Mouse (Mus musculus) testis, postnatal 14 days (tissue): ENCODE data around the gene Shoc2.
A peak's percentile ranks its signal among the peaks of the same experiment; 100 is the strongest.
"Not testable (repeated sequence)": the region's sequence is repeated elsewhere in the genome, so short reads cannot be mapped to it uniquely, and the experiment has no call there.

ENCODE experiments used
- DNase-seq: peaks from one replicate; pipeline ENCODE4 v3.0.0; 2021; ENCODE audit warnings: low spot score

Gene Shoc2

GRCm38 (mm10) chr19:53933050-53933449, 11.1 kb upstream of the Shoc2 start:
- DNase-seq, result no peak

GRCm38 (mm10) chr19:53934046-53934445, 10.1 kb upstream of the Shoc2 start:
- DNase-seq, result no peak

DNA sequence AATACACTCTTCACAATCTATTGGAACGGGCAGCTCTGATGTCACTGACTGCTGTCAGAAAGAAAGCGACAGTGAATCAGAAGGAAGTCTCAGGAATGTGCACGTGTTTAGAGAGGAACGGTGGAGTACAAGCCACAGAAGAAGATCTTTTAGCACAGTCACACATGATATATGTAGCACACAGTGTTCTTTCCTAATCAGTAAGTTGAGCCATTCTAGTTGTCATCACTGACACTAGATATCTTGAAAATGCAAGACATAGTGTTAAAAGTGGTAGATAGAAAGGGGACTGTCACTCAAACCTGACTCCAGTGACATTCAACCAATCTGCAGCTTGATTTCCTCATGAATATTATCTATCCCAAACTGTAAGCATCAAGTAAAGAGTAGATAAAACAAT, 4.6 kb upstream of the Shoc2 start:
- DNase-seq, result no peak

GRCm38 (mm10) chr19:53941139-53941538, 3.0 kb upstream of the Shoc2 start:
- DNase-seq, result no peak

DNA sequence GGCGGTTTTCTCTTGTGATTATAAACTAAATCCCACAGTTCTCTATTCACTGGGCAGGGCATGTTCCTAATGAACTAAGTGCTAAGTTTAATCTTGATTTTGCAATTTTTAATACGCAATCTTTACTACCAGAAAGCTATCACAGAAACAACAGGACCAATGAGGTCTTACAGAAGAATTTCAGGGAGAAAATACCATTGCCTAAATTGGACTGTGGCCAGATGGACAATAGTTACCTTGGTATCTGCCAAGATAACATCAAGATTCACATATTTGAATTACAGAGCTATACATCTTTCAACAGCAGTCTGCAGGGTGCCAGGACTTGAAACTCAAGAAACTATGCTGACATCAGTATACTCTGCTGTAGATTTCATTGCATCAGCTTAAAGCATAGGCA, 1.8 kb upstream of the Shoc2 start:
- no peak for DNase-seq

DNA sequence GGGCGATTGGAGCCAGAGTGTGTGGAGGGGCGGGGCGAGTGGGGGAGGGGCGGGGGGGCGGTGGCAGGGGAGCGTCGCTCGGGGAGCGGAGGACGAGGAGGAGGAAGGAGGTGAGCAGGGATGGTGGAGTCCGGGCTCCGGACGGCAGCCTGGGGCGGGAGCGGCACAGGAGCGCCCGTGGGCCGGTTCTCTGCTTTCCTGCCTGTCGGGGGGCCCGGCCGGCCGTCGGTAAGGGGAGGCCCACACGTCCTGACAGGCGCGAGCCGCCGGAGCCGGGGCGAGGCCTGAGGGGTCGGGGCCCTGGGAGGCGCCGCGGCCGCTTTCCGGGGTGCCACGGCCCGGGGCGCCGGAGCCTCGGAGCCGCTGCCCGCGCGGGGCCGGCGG, 672 bp downstream of the Shoc2 start:
- DNase-seq, result no peak

GRCm38 (mm10) chr19:53945171-53946042, 1.3 kb downstream of the Shoc2 start:
- DNase-seq, result peak; percentile 74

DNA sequence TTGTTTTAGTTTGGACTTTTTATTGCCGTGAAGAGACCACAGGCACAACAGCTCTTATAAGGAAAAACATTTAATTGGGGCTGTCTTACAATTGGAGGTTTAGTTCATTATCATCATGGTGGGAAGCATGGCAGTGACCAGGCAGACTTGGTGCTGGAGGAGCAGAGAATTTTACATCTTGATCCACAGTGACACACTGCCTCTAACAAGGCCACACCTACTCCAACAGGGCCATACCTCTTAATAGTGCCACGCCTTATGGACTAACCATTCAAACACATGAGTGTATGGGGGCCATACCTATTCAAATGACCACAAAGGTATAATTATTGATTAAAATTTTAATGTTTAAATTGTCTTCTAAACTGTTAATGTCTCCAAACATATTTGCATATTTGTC, 13.4 kb downstream of the Shoc2 start:
- no peak for DNase-seq

DNA sequence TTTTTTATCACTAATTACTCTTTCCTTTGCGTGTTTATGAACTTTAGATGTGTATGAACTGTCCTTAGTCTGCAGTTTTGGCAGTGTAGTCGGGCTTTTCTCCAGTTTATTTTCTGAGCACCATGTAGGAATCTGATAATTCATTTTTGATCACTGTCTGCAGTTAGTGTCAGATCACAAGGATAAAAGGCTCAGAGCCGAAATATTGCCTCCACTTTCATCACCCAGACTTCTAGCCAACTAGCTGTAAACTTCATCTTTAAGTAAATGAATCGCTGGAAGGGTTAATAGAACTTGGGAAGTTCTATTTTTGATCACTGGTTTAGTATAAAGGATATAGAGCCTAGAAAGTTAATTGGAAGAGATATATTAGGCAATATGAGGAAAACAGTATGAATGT, 18.4 kb downstream of the Shoc2 start:
- no peak for DNase-seq

- not testable (repeated sequence) for DNase-seq
These were observed 20.2 kb downstream of the Shoc2 start for GRCm38 (mm10) chr19:53964347-53964746.

DNA sequence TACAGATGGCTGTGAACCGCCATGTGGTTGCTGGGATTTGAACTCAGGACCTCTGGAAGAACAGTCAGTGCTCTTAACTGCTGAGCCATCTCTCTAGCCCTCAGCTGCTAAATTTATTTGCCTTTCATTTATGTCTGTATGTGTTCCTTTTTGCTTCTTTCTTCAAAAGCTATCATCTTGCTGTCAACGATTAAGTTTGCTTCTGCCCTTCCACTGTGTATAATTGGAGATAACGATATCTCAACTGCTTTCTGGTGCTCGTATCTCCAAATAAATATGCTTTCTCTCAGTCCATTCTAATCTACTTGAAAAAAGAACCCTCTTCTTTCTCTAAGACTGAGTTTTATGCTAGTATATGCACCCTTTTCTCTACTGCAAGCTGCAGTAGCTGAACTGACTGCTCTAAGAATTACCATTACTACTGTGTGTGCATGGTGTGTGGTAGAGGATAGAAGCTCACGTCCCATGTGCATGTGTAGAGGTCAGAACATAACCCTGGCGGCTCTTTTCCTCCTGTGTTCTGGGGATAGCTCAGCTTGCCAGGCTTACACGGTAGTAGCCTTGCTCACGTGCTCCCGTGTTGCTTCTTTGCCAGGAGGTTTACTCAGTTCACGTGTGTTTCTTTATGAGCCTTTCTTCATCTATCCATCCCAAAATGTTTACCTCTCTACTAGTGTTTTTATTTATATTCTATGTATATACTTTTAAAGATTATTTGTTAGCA, 21.0 kb downstream of the Shoc2 start:
- no peak for DNase-seq

DNA sequence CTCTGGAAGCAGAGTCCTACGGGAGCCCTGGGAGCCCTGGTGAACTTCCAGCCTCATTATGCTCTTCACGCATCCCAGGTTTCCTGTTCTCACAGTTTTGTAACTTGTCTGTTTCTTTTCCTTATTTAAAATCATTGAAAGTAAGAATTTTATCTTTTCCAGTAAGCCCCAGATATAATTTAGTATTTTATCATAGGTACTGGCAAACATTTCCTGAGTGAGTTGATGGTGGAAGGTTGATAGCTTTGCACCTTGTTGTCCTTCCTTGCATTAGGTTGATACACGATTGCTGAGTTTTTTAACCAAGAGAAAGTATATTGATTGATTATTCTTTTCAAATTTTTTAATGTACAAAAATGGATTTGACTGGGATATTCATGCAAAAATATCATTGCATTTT, 25.1 kb downstream of the Shoc2 start:
- no peak for DNase-seq

GRCm38 (mm10) chr19:53971938-53972337, 27.8 kb downstream of the Shoc2 start:
- no peak for DNase-seq

GRCm38 (mm10) chr19:53973656-53974055, 29.6 kb downstream of the Shoc2 start:
- DNase-seq, result no peak

GRCm38 (mm10) chr19:53982041-53982440, 37.9 kb downstream of the Shoc2 start:
- no peak for DNase-seq

DNA sequence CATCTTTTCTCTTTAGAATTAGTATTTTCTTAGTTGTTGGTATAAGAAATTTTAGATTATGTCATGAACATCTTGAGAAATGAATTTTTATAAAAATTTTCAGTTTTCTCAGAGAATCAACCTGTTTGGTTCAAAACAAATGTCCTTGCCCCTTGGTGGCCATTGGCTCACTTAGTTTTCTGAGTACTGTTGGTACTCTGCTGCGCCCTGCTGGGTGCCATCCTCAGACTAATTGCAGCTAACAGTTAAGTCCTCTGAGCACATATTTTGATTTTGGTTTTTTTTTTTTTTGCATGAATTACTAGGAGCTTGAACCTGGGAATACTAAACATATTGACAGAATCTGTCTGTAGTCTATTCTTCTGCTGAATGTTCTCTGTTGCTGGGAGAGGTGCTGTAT, 39.2 kb downstream of the Shoc2 start:
- DNase-seq, result no peak

DNA sequence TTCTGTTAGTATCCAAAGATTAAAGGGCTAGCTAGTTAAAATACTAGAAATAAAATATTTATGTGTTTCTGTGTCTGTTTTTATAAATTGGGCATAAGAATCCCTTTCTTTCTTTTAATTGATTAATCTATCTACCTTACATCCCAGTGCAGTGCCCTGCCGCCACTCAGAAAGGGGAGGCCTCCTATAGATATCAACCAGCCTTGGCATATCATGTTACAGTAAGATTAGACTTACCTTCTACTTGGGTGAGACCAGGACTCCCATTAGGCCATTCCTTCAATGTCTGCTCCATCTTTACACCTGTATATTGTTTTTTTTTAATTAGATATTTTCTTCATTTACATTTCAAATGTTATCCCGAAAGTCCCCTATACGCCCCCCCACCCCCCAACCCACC, 40.5 kb downstream of the Shoc2 start:
- DNase-seq, result no peak

DNA sequence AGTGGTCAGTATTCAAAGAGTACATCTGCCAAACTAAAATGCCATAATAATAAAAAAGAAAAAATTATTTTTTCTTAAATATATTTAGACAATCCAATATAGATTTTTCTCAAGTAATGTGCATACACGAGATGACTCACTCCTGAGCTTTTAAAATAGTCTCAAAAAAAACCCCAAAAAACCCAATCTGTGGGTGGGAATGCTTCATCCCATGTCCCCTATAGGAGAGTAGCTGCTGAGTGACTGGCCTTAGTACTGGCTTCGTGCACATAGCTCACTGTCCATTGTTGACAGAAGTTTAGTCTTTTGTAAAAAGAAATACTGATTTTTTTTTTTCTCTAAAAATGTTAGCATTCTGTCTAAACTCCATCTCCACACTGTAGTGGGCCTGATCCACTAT, 46.4 kb downstream of the Shoc2 start:
- DNase-seq, result no peak

GRCm38 (mm10) chr19:53993860-53994259, 49.8 kb downstream of the Shoc2 start:
- no peak for DNase-seq

GRCm38 (mm10) chr19:53994276-53994675, 50.2 kb downstream of the Shoc2 start:
- no peak for DNase-seq

GRCm38 (mm10) chr19:54010973-54011372, 66.9 kb downstream of the Shoc2 start:
- DNase-seq, result no peak

GRCm38 (mm10) chr19:54014999-54015398, 70.9 kb downstream of the Shoc2 start:
- DNase-seq, result no peak

GRCm38 (mm10) chr19:54015503-54015902, 71.4 kb downstream of the Shoc2 start:
- no peak for DNase-seq

GRCm38 (mm10) chr19:54035100-54035499, 91.0 kb downstream of the Shoc2 start:
- no peak for DNase-seq
